Mouse (Mus musculus): ENCODE measurements around the gene Plxnb2. TPM values are rescaled to one million over a fixed set of nuclear protein-coding genes. Genes with fewer than 3 reads are reported as not detected.

Gene Plxnb2
- polyA plus RNA-seq (2015; fragmentation: Nextera tagmentation; extraction: Ambion mirVana) = 134 and 139 TPM in 2 replicates

- H3K36me3 ChIP-seq (ENCODE audit: control insufficient read depth, insufficient read depth, low read length) = no peaks in the 10 kb centered on the region
- no peaks in the 10 kb centered on the region for H3K27me3 ChIP-seq (ENCODE audit: control insufficient read depth, insufficient read depth, low read depth, low read length)
- ATAC-seq (ENCODE audit: low read depth) = peak; percentile 89
- H3K4me2 ChIP-seq (ENCODE audit: low read depth, low read length) = peak within 1 kb of the TSS; percentile 63
- peak within 1 kb of the TSS; percentile 79 for H3K4me3 ChIP-seq (ENCODE audit: low read length)
- H3K9ac ChIP-seq (ENCODE audit: low read length) = peak within 1 kb of the TSS; percentile 91
- H3K9me3 ChIP-seq (ENCODE audit: control insufficient read depth, low read length) = no peaks in the 10 kb centered on the region
- peaks cover 47% of the 10 kb centered on the region for H3K4me1 ChIP-seq (replicated peaks; ENCODE audit: control insufficient read depth, insufficient read depth, low read length)
- WGBS = under 1% methylated on average over 55 of the region's 72 CpGs
- peak within 1 kb of the TSS; percentile 95 for H3K27ac ChIP-seq (ENCODE audit: low read length)
These were observed at the start of gene Plxnb2 for GRCm38 (mm10) chr15:89180571-89181229. Gene Plxnb2, minus strand, starts transcription at chr15:89180788.

GRCm38 (mm10) chr15:89215611-89216233 lies 35.1 kb upstream of the Plxnb2 start:
- no peaks in the 10 kb centered on the region for H3K27me3 ChIP-seq (ENCODE audit: control insufficient read depth, insufficient read depth, low read depth, low read length)
- H3K9me3 ChIP-seq (ENCODE audit: control insufficient read depth, low read length) = peaks cover 3% of the 10 kb centered on the region
- no peak for ATAC-seq (ENCODE audit: low read depth)
- no peak overlapping the region for H3K27ac ChIP-seq (ENCODE audit: low read length)
- 85% methylated on average over 2 of the region's 2 CpGs for WGBS
- H3K4me1 ChIP-seq (replicated peaks; ENCODE audit: control insufficient read depth, insufficient read depth, low read length) = peaks cover 6% of the 10 kb centered on the region; the same call in 1 of the 2 replicates
- no peak overlapping the region for H3K4me3 ChIP-seq (ENCODE audit: low read length)
- H3K9ac ChIP-seq (ENCODE audit: low read length) = no peak overlapping the region
- no peak overlapping the region for H3K4me2 ChIP-seq (ENCODE audit: low read depth, low read length)
- peaks cover 5% of the 10 kb centered on the region for H3K36me3 ChIP-seq (ENCODE audit: control insufficient read depth, insufficient read depth, low read length)

DNA sequence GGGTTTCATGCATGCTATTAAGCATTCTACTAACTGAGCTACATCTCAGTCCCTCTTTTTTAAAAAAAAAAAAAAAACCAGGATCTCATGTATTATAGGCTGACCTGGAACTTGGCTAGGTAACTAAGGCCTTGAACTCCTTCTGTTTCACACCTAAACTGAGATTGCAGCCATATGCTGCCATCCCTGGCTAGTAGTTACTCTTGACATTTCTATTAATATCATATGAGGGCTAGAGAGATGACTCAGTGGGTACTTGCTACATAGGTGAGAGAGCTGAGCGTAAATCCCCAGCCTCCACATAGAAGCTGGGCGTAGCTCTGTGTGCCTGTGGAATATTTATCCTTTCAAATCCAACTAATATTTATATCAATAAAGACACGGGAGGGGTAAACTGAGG lies 34.4 kb upstream of the Plxnb2 start:
- no peak for ATAC-seq (ENCODE audit: low read depth)
- Histone ChIP-seq H3K4me3 (ENCODE audit: low read length) (no peak overlapping the region), H3K4me1 (replicated peaks; ENCODE audit: control insufficient read depth, insufficient read depth, low read length) (peaks cover 6% of the 10 kb centered on the region; the same call in 1 of the 2 replicates), H3K9ac (ENCODE audit: low read length) (no peak overlapping the region), H3K4me2 (ENCODE audit: low read depth, low read length) (no peak overlapping the region), H3K9me3 (ENCODE audit: control insufficient read depth, low read length) (peaks cover 3% of the 10 kb centered on the region), H3K27me3 (ENCODE audit: control insufficient read depth, insufficient read depth, low read depth, low read length) (no peaks in the 10 kb centered on the region), H3K36me3 (ENCODE audit: control insufficient read depth, insufficient read depth, low read length) (peaks cover 5% of the 10 kb centered on the region), H3K27ac (ENCODE audit: low read length) (no peak overlapping the region)
- WGBS = 91% methylated on average over 3 of the region's 3 CpGs

- Histone ChIP-seq H3K9ac (ENCODE audit: low read length) (no peak overlapping the region), H3K36me3 (ENCODE audit: control insufficient read depth, insufficient read depth, low read length) (peaks cover 5% of the 10 kb centered on the region), H3K9me3 (ENCODE audit: control insufficient read depth, low read length) (peaks cover 3% of the 10 kb centered on the region), H3K4me2 (ENCODE audit: low read depth, low read length) (no peak overlapping the region), H3K27me3 (ENCODE audit: control insufficient read depth, insufficient read depth, low read depth, low read length) (no peaks in the 10 kb centered on the region), H3K4me3 (ENCODE audit: low read length) (no peak overlapping the region), H3K4me1 (replicated peaks; ENCODE audit: control insufficient read depth, insufficient read depth, low read length) (peaks cover 6% of the 10 kb centered on the region; the same call in 1 of the 2 replicates), H3K27ac (ENCODE audit: low read length) (no peak overlapping the region)
- no peak for ATAC-seq (ENCODE audit: low read depth)
- 85% methylated on average over 3 of the region's 3 CpGs for whole genome bisulfite sequencing
These were observed 32.9 kb upstream of the Plxnb2 start for GRCm38 (mm10) chr15:89213517-89213916.

- peak overlapping the region; percentile 99 for H3K9ac ChIP-seq (ENCODE audit: low read length)
- peak overlapping the region; percentile 69 for H3K4me2 ChIP-seq (ENCODE audit: low read depth, low read length)
- no peak overlapping the region for H3K27ac ChIP-seq (ENCODE audit: low read length)
- no peak for ATAC-seq (ENCODE audit: low read depth)
- H3K27me3 ChIP-seq (ENCODE audit: control insufficient read depth, insufficient read depth, low read depth, low read length) = no peaks in the 10 kb centered on the region
- peaks cover 6% of the 10 kb centered on the region; the same call in 1 of the 2 replicates for H3K4me1 ChIP-seq (replicated peaks; ENCODE audit: control insufficient read depth, insufficient read depth, low read length)
- 60% methylated on average over 6 of the region's 6 CpGs for WGBS
- H3K36me3 ChIP-seq (ENCODE audit: control insufficient read depth, insufficient read depth, low read length) = peaks cover 5% of the 10 kb centered on the region
- H3K9me3 ChIP-seq (ENCODE audit: control insufficient read depth, low read length) = peaks cover 3% of the 10 kb centered on the region
- H3K4me3 ChIP-seq (ENCODE audit: low read length) = peak overlapping the region; percentile 99
These were observed 31.9 kb upstream of the Plxnb2 start for GRCm38 (mm10) chr15:89212495-89212894.

GRCm38 (mm10) chr15:89211716-89212461 lies 31.3 kb upstream of the Plxnb2 start:
- H3K4me3 ChIP-seq (ENCODE audit: low read length) = peak overlapping the region; percentile 99
- H3K4me1 ChIP-seq (replicated peaks; ENCODE audit: control insufficient read depth, insufficient read depth, low read length) = peaks cover 6% of the 10 kb centered on the region; the same call in 1 of the 2 replicates
- peaks cover 5% of the 10 kb centered on the region for H3K36me3 ChIP-seq (ENCODE audit: control insufficient read depth, insufficient read depth, low read length)
- peak overlapping the region; percentile 69 for H3K4me2 ChIP-seq (ENCODE audit: low read depth, low read length)
- WGBS = 1% methylated on average over 35 of the region's 35 CpGs
- H3K27me3 ChIP-seq (ENCODE audit: control insufficient read depth, insufficient read depth, low read depth, low read length) = no peaks in the 10 kb centered on the region
- peaks cover 3% of the 10 kb centered on the region for H3K9me3 ChIP-seq (ENCODE audit: control insufficient read depth, low read length)
- ATAC-seq (ENCODE audit: low read depth) = no peak; the same call in 1 of the 2 replicates
- H3K27ac ChIP-seq (ENCODE audit: low read length) = peak overlapping the region; percentile 91
- peak overlapping the region; percentile 99 for H3K9ac ChIP-seq (ENCODE audit: low read length)

DNA sequence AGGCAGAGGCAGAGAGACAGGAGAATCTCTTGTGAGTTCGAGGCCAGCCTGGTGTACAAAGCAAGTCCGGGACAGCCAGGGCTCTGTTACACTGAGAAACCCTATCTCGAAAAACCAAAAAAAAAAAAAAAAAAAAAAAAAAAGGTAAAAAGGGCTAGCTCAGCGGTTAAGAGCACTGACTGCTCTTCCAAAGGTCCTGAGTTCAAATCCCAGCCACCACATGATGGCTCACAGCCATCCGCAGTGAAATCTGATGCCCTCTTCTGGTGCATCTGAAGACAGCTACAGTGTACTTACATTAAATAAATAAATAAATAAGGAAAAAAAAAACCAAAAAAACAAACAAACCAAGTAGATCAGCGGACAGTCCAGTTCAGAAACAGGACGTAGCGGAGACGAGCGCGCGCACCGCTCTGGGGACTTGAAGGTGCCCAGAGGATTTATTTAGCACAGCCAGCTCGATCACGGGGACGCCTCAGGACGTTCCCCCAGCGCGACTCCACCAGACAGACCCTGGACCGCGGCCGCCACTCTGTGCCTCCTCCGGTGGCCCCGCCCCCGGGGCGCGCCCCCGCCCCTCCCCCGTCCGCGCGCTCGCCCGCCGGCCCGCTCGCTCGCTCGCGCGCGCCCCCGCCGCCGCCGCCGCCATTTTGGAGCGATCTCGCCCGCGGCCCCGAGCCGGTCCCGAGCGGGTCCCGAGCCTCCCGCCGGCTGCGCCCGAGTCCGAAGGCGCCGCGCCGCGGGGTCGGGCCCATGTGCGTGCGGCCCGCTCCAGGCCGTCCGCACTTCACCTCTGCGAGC lies 30.5 kb upstream of the Plxnb2 start, which contains the start of gene Ppp6r2:
Ppp6r2 (plus strand) TSS at position 639 of the 801 bp plus-strand sequence.
- peaks cover 6% of the 10 kb centered on the region; the same call in 1 of the 2 replicates for H3K4me1 ChIP-seq (replicated peaks; ENCODE audit: control insufficient read depth, insufficient read depth, low read length)
- H3K9ac ChIP-seq (ENCODE audit: low read length) = peak within 1 kb of the TSS; percentile 99
- no peaks in the 10 kb centered on the region for H3K27me3 ChIP-seq (ENCODE audit: control insufficient read depth, insufficient read depth, low read depth, low read length)
- H3K4me2 ChIP-seq (ENCODE audit: low read depth, low read length) = peak within 1 kb of the TSS; percentile 69
- peak within 1 kb of the TSS; percentile 91 for H3K27ac ChIP-seq (ENCODE audit: low read length)
- peak within 1 kb of the TSS; percentile 99 for H3K4me3 ChIP-seq (ENCODE audit: low read length)
- WGBS = 3% methylated on average over 64 of the region's 73 CpGs
- ATAC-seq (ENCODE audit: low read depth) = peak; percentile 90
- no peaks in the 10 kb centered on the region for H3K9me3 ChIP-seq (ENCODE audit: control insufficient read depth, low read length)
- no peaks in the 10 kb centered on the region; the same call in 1 of the 2 replicates for H3K36me3 ChIP-seq (ENCODE audit: control insufficient read depth, insufficient read depth, low read length)

GRCm38 (mm10) chr15:89209886-89210761 lies 29.5 kb upstream of the Plxnb2 start:
- peak overlapping the region; percentile 61 for H3K4me2 ChIP-seq (ENCODE audit: low read depth, low read length)
- WGBS = 9% methylated on average over 22 of the region's 22 CpGs
- peak overlapping the region; percentile 69 for H3K9ac ChIP-seq (ENCODE audit: low read length)
- H3K27me3 ChIP-seq (ENCODE audit: control insufficient read depth, insufficient read depth, low read depth, low read length) = no peaks in the 10 kb centered on the region
- H3K36me3 ChIP-seq (ENCODE audit: control insufficient read depth, insufficient read depth, low read length) = no peaks in the 10 kb centered on the region
- H3K4me1 ChIP-seq (replicated peaks; ENCODE audit: control insufficient read depth, insufficient read depth, low read length) = peaks cover 6% of the 10 kb centered on the region; the same call in 1 of the 2 replicates
- peak; percentile 40; the same call in 1 of the 2 replicates for ATAC-seq (ENCODE audit: low read depth)
- no peaks in the 10 kb centered on the region for H3K9me3 ChIP-seq (ENCODE audit: control insufficient read depth, low read length)
- peak overlapping the region; percentile 52 for H3K4me3 ChIP-seq (ENCODE audit: low read length)
- H3K27ac ChIP-seq (ENCODE audit: low read length) = peak overlapping the region; percentile 91
